Mouse (Mus musculus) G1E-ER4 (cell line): ENCODE data around the gene Cypt3. TPM values are rescaled to one million over a fixed set of nuclear protein-coding genes. Genes with fewer than 3 reads are reported as not detected.

ENCODE experiments used
- GATA1 ChIP-seq: IDR thresholded peaks from one replicate; pipeline ENCODE4 v1.8.0; 2012; ENCODE audit warnings: low read length, inconsistent platforms
- polyA plus RNA-seq: library from polyadenylated mRNA; stranded (reverse); fragments of >175 nt; gene quantifications from 2 replicates; pipeline ENCODE4 v1.2.3, GENCODE M21; 2012

Gene Cypt3
- polyA plus RNA-seq, result not detected in 2 replicates

GRCm38 (mm10) chrX:153558293-153558692, at the start of gene Cypt3:
Cypt3 (plus strand) TSS chrX:153558593.
- no peak for TF ChIP-seq GATA1

GRCm38 (mm10) chrX:153515491-153515890, 42.9 kb upstream of the Cypt3 start:
- TF ChIP-seq GATA1, result no peak

GRCm38 (mm10) chrX:153528399-153528798, 30.0 kb upstream of the Cypt3 start:
- no peak for TF ChIP-seq GATA1

GRCm38 (mm10) chrX:153556634-153557033, 1.8 kb upstream of the Cypt3 start:
- TF ChIP-seq GATA1, result no peak

GRCm38 (mm10) chrX:153564650-153565049, 6.3 kb downstream of the Cypt3 start:
- no peak for TF ChIP-seq GATA1

GRCm38 (mm10) chrX:153599583-153599982, 41.2 kb downstream of the Cypt3 start:
- TF ChIP-seq GATA1, result no peak

Other genes with a start within 250 kb of the Cypt3 start
- gene Ubqln2, start 60.4 kb upstream of the Cypt3 start, polyA plus RNA-seq, result 86.9 and 110 TPM in 2 replicates
- not detected in 2 replicates for gene Kctd12b, start 137.8 kb downstream of the Cypt3 start, polyA plus RNA-seq
- gene Nbdy, start 165.0 kb downstream of the Cypt3 start, polyA plus RNA-seq, result 52.4 and 76.7 TPM in 2 replicates